In genomic region chr6:128030475-128030874, GRCm38 (mm10) we compare ENCODE assay signal across 16 mouse cellular contexts.
DNase-seq lines count a peak whose midpoint lies in the region; ATAC-seq and TF ChIP-seq lines count a peak whose summit lies in the region.
"Had no signal": no experiment of that assay in that cellular context is flagged by ENCODE, and none has a peak within 500 bp of the region (broad histone marks: within the 10 kb centered on the region; RNA-seq: fewer than 3 reads in every experiment).

No protein-coding gene starts in this region.

- intact Hi-C loops in gastrocnemius, adult 2 months (cut with DNase I): no loop called here

- peak overlapping the region; percentile 51; the same call in 1 of the 2 replicates for H3K27ac ChIP-seq in gastrocnemius, adult 2 months
- peak overlapping the region; percentile 19; the same call in 1 of the 2 replicates for H3K27ac ChIP-seq in limb, embryonic 10.5 days
- H3K27ac ChIP-seq in kidney, adult 2 months (ENCODE audit: insufficient read depth, low read depth, low read length): no peak overlapping the region
- H3K27ac ChIP-seq: heart, embryonic 15.5 days had no signal

- no peak overlapping the region for H3K4me3 ChIP-seq in gastrocnemius, adult 2 months
- no peak overlapping the region for H3K4me3 ChIP-seq in limb, embryonic 10.5 days
- H3K4me3 ChIP-seq in kidney, adult 2 months (ENCODE audit: insufficient read depth, low read depth, low read length): no peak overlapping the region
- H3K4me3 ChIP-seq: heart, embryonic 15.5 days; megakaryocyte, embryonic 14.5 days had no signal

- WGBS in limb, embryonic 10.5 days: 81% methylated on average over 6 of the region's 6 CpGs
- WGBS in kidney, adult 2 months: 65% methylated on average over 6 of the region's 6 CpGs

- H3K9me3 ChIP-seq in limb, embryonic 10.5 days (replicated peaks): no peaks in the 10 kb centered on the region
- H3K9me3 ChIP-seq: heart, embryonic 15.5 days; megakaryocyte, embryonic 14.5 days had no signal

- H3K4me1 ChIP-seq in limb, embryonic 10.5 days: peaks cover 75% of the 10 kb centered on the region
- peaks cover 17% of the 10 kb centered on the region for H3K4me1 ChIP-seq in kidney, adult 2 months (ENCODE audit: control insufficient read depth, insufficient read depth, low read length)

- no peak for TF ChIP-seq POLR2A in kidney, adult 2 months (IDR thresholded peaks at IDR 0.05; ENCODE audit: low read depth, low read length)

- no peak for ATAC-seq in cerebellum, adult (ENCODE audit: insufficient number of reproducible peaks, low FRiP score, low TSS enrichment)

- no peak for TF ChIP-seq CTCF in gastrocnemius, adult 2 months (IDR thresholded peaks at IDR 0.05)
- TF ChIP-seq CTCF in kidney, adult 2 months (conservative IDR thresholded peaks at IDR 0.05; ENCODE audit: insufficient read depth, insufficient read length, low read depth, low read length): no peak

- no peaks in the 10 kb centered on the region for H3K36me3 ChIP-seq in limb, embryonic 10.5 days
- H3K36me3 ChIP-seq in kidney, adult 2 months (ENCODE audit: control insufficient read depth, insufficient read depth, low read length): no peaks in the 10 kb centered on the region
- H3K36me3 ChIP-seq: heart, embryonic 15.5 days had no signal

- peak; percentile 60 for DNase-seq in cerebellum, adult 11-12 months
- no peak for DNase-seq in gastrocnemius, adult 2 months
- DNase-seq in gastrocnemius, adult 8-10 months (ENCODE audit: low spot score in 2 of 2): no peak
- peak; percentile 33 for DNase-seq in brain, adult 2 months (ENCODE audit: low read depth, low spot score)
- DNase-seq in limb, embryonic 10.5 days (ENCODE audit: low spot score): no peak
- DNase-seq in kidney, adult 2 months: no peak
- DNase-seq in thymus, adult 18-20 months: no peak
- DNase-seq: adrenal gland, postnatal 10 days; kidney, postnatal 14 days; lung, adult 18-20 months; lung, postnatal 14 days; right cerebral cortex, adult 18-20 months; thymus, adult 2 months had no signal

- H3K27me3 ChIP-seq in limb, embryonic 10.5 days (ENCODE audit: low read depth, poor library complexity, severe bottlenecking): peaks cover 19% of the 10 kb centered on the region
- no peaks in the 10 kb centered on the region for H3K27me3 ChIP-seq in kidney, adult 2 months (replicated peaks; ENCODE audit: control insufficient read depth, insufficient read depth, low read length)
- H3K27me3 ChIP-seq: heart, embryonic 15.5 days had no signal

Comparison
In these comparisons a context has a peak if more than half of its experiments do, and no peak if none do; other contexts are left out.
1. DNase-seq: peak in cerebellum, adult 11-12 months (single experiment) and brain, adult 2 months (single experiment); none in gastrocnemius, adult 2 months (single experiment), gastrocnemius, adult 8-10 months (0 of 2), limb, embryonic 10.5 days (single experiment), kidney, adult 2 months (single experiment) and thymus, adult 18-20 months (0 of 2).